Mouse (Mus musculus) erythroblast, embryonic 14.5 days (primary cell): ENCODE measurements around the gene Serpina1e.

Experiments
- GATA1 ChIP-seq: IDR thresholded peaks from 2 replicates; pipeline ENCODE4 v1.6.1; 2012; ENCODE audit warnings: low read length, inconsistent platforms, mixed read lengths
- TAL1 ChIP-seq: IDR thresholded peaks from 3 replicates; pipeline ENCODE4 v1.6.1; 2012; ENCODE audit warnings: low read length, inconsistent platforms, mixed read lengths

DNA sequence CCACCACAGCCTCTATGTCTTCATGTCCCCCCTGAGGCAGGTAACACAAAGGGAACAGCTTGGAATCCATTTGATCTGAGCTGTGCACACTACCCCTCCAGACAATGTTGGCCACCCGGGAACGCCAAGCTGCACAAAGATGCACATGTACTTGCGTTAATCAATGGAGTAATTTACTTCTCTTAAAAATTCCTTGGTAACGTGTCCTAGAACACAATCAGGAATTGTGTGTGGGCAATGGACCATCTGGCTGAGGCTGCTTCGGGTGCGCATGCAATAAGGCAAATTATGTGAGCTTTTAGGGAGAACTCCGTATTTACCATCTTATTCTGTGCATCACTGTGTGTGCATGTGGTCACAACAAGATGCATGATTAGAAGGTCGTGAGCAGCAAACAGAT is 40.8 kb upstream of the Serpina1e start:
- no peak for TF ChIP-seq TAL1
- TF ChIP-seq GATA1, result no peak
